Mouse (Mus musculus) T-cell, adult 2 months (primary cell): ENCODE measurements around the gene Kif1a.

ENCODE experiments used
- DNase-seq: peaks from one replicate; pipeline ENCODE4 v3.0.0; 2022; ENCODE audit warnings: low spot score

Gene Kif1a

DNA sequence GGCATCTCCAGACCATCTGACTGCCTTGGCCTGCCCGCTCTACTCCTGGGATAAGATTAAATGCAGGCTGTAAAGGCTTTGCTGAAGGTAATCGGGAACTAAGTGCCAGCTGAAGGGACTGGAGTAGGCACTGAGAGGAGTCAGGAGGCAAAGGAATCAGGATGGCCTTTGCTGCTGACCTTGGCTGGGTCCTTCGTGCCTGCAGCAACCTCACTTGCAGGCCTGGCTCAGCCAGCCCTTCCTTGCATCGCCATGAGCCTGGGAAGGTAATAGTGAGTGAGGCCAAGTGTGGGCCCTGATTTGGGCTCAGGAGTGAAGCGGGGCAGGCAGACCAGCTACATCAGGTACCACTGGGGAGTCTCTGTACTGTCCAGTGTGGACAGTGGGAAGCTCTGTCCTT lies 2.8 kb downstream of the Kif1a start:
- DNase-seq = no peak

DNA sequence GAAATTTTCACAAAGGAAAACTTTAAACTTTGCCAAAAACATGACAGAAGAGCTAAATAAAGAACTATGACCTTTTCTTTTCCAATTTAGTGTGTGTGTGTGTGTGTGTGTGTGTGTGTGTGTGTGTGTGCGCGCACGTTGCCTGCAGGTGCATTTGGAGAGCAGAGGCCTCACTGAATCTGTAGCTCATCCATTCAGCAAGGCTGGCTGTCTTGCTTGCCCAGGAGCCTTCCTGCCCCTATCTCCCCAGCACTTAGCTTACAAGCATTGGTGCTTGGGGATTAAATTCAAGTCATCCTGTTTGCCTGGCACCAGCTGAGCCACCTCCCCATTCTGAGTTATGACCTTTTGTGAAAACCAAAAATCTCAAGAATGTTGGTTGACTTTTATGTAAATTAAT lies 9.2 kb downstream of the Kif1a start:
- no peak for DNase-seq

DNA sequence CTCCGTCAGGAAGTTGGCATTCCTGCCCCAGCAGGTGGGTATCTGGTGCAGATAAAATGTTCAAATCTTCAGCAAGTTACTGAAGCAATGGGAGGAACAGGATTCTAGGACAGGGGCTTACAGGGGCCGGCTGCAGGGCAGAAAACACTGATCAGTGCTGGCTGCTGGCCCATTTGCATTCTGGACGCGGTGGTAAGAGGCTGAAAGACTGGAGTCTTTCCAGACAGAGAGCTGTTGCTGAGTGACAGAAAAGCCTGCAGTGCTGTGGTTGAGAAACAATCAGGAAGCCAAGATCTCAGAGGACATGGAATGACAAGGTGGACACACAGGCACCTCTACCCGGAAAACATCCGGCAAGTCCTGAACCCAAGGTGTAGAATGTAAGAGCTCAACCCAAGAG lies 16.6 kb downstream of the Kif1a start:
- DNase-seq = no peak

DNA sequence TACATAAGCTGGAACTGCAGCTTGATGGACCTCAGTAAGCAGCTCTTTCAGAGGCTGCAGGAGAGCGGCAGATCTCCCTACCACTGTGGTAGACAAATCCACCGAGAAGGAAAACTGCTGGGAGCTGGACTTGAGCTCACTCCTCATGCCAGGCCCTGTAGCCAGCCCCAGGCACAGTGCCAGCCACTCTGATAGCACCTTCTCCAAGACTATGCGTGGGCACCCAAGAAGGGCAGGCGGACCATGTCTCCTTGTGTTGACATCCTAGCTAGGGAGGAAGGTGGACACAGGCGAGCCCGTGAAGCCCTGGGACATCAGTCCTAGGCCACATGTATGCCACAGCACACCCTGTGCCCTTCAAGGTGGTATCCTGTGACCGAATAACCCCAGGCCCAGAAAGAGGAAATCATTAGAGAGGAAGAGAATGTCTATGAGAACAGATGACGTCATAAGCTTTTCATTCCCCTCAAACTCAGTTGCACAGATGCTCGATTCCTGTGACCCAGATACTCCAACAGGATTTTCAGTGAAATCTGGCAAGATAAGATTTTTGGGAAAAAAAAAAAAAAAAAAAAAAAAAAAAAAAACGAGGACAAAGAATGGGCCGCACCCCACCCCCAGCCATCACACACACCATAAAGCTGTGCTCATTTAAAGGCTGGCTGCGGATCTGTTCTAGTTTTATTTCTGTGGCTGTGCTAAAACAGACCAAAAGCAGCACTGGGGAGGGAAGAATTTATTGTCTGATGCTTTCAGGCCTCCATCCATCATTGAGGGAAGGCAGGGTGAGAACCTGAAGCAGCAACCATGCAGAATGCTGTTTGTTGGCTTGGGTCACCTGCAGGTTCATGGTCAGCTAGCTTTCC lies 18.1 kb downstream of the Kif1a start:
- DNase-seq = no peak

- DNase-seq = no peak
Observed at GRCm38 (mm10) chr1:93082121-93082520, 19.6 kb downstream of the Kif1a start.

DNA sequence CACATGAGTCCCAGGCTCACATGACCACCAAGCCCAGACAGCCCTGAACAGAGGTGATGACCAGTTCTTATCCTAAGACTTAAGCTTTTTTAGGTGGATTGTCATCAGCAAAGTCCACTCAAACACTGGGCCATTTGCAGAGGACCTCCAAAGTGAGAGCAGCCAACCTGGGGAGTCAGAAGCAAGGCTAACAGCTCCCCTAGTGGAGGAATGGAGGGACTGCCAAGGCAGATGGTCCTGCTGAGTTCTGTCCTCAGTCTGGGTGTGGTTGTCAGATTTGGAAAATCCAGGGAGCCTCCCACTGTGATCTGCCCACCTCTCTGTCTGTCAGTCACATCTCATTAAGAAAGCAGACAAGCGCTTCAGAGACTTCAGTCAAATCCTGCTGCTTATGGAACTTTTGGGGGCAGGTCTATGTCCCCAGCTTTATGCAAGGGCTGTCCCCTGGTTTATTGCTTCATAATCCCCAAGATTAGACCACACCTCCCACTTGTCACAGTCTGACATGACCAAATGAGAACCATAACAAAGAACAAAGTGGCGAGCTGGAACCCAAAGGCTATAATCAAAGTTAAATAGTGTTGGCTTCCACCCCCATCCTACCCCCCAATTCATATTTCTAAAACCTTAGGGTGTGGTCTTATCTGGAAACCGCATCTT lies 20.7 kb downstream of the Kif1a start:
- DNase-seq = no peak

DNA sequence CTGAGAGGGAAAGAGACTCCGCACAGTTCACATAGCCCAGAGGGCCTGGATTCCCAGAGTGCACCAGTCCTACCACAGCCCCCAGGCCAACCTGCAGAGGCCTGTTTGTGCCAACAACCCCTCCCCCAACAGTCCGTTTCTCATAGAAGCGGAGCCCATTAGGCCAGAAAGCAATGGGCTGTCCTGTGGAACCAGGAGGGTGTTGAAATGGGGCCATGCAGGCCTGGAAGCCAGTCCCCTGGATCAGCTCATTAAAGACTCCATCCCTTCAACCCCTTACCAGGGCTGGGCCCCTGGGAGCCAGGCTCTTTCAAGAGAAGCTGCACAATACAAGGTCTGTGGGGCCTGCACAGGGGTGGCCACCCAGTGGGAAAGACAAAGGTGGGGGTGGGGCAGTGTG lies 22.1 kb downstream of the Kif1a start:
- DNase-seq = no peak

DNA sequence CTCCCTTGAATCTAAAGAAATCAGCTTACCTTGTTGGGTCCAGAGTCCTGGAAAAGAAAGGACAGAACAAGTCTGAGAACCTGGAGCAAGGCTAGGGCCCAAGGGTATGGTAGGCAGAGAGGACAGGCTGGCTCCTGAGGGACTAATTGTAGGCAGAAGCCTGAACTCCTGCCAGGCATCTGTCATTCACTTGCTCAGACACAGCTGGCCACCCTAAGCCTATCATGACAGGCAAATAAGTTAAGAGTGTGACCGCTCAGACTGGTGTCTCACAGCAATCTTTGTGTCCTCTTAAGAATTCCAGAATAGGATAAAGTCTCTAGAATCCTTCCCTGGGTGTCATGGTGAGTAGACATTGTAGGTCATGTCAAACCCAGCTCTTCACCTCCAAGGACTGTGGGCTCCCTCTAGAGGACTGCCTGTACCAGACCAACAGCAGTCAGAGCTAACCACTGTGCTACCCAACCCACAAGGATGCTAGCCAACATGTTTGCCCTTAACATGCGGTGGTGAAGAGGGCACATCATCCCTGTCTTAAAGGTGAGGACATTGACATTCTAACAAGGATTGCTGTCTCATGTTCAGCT lies 29.4 kb downstream of the Kif1a start:
- DNase-seq = no peak

GRCm38 (mm10) chr1:93071487-93071971 lies 30.2 kb downstream of the Kif1a start:
- no peak for DNase-seq

- DNase-seq = no peak
Observed at GRCm38 (mm10) chr1:93070881-93071280, 30.9 kb downstream of the Kif1a start.

DNA sequence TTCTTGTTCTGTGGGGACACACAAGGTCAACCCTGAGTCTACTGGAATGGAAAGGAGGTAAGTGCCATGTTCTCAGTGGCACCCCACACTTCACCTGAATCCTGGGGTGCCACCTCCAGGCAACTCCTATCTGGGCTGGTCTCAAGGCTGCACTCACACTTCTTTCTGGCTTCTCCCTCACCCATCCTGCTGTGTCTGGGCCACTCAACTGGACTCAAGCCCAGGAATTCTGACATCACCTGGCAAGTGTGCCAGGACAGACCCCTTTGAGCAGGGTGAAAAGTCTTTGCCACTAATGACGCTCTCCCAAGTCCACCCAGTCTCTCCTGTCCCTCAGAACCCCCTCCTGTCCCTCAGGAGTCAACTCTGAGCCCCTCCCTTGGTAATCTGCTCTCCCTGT lies 33.2 kb downstream of the Kif1a start:
- no peak for DNase-seq

DNA sequence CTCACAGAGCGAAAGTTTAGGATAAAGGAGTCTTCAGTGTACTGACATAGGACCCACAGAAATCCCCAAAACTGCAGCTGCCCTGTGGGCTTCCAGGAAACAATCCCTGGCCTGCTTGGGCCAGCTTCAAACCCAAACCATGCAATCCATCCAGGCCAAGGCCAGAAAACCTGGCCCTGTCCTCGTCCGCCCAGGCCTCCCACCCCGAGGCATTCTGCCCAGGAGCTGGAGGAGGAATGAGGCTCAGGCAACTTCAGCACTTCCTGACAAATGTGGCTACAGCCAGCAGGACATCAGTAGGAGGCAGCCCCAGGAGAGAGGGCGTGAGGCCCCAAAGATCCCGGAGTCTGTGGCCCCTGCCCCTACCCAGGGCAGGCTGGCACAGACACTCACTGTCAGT lies 36.1 kb downstream of the Kif1a start:
- no peak for DNase-seq

DNA sequence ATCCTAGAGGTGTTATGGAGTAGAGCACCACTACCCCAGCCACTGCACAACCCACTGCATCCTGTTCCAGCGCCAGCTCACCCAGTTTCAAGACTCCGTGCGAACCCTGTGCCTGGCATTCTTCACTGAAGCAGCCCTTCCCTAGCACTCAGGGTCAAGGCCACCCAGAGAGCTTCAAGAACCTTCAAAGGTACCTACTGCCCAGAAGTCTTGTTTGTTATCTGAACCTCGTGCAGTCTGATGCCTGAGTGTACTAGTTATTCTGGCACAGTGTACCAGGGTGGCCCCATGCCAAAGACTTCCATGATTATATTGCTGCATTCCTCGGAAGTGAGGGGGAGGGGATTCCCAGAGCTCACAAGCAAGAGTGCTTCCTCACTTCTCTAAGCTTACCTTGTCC lies 38.1 kb downstream of the Kif1a start:
- DNase-seq = no peak

- DNase-seq = no peak
Observed at GRCm38 (mm10) chr1:93051124-93051833, 50.5 kb downstream of the Kif1a start.

DNA sequence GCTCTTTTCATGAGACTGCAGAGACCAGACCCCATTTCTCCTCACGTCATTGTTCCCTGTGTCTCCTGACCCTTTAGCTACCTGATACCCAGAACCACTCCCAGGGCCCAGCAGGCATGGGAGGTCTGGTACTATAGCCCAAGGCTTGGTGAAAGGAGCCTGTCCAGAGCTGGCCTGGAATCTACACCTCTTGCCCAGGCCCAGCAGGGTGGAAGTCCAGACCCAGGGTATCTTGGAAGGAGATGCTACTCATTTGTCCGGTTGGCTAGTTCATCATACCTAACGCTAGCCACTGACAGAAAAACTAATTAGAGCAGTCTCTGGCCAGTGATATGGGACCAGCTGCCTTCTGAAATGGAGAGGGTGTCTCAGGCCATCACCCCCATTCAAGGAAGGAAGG lies 51.7 kb downstream of the Kif1a start:
- DNase-seq = no peak

GRCm38 (mm10) chr1:93046153-93046789 lies 55.5 kb downstream of the Kif1a start:
- DNase-seq = no peak

- DNase-seq = no peak
Observed at GRCm38 (mm10) chr1:93035981-93036380, 65.8 kb downstream of the Kif1a start.

DNA sequence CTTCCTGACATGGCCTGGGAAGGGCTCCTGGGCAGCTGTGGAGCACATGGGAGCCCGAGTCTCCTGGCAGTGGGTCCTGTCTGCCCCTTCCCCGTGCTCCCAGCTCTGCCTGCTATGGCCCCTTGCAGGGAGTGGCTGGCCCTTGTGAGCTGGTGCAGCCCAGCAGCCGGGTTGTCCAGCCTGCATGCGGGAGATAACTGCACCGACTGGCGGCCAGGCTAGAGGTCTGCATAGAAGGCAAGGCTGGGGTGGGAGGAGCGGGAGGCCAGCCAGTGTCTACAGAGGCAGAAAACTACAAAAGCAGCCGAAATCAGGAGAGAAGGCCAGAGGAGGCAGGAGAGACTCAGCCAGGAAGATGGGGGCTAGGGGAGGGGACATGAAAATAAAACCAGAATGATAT lies 67.8 kb downstream of the Kif1a start:
- no peak for DNase-seq

DNA sequence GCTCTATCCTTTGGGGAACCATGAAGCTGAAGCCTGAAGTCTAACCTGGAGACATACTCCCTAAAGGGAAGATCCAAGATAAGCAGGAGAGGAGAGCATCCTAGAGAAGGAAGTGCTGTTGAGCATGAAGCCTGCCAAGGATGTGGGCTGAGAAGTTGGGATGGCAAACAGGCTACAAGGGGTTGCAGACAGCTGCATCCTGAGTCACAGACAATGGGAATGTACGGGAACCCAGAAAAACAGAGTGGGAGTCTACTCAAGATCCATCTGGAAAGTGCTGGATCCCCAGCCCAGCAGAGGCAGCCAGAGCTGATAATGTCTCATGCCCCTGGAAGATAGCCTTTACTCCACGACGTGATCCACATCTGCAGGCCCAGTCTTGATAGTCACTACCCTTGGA lies 70.6 kb downstream of the Kif1a start:
- DNase-seq = no peak

- no peak for DNase-seq
Observed at GRCm38 (mm10) chr1:93030060-93030459, 71.7 kb downstream of the Kif1a start.

- no peak for DNase-seq
Observed at GRCm38 (mm10) chr1:93029387-93029786, 72.4 kb downstream of the Kif1a start.

GRCm38 (mm10) chr1:93026600-93026999 lies 75.2 kb downstream of the Kif1a start:
- DNase-seq = no peak
